Mouse (Mus musculus) heart, embryonic 14.5 days (tissue): ENCODE data around the gene Yars. TPM values are rescaled to one million over a fixed set of nuclear protein-coding genes. Genes with fewer than 3 reads are reported as not detected.

Experiments
- ATAC-seq: fragments of 200-750 bp; cut with Nextera tagmentation; 2 replicates; pipeline ENCODE4 v1.8.0; 2017; ENCODE audit warnings: low read depth, moderate TSS enrichment; ENCODE audit not compliant: insufficient number of reproducible peaks, insufficient read depth, low FRiP score
- H3K27ac ChIP-seq, 2 experiments: fragments of 200-500 bp in 1 of 2; fragments of 300-500 bp in 1 of 2; sonication (generic) in 1 of 2; replicated peaks in 1 of 2; 2 replicates each; pipeline ENCODE4 v1.5.1; 2012 to 2014; ENCODE audit warnings: low read depth in 2 of 2, low read length in 2 of 2, control low read depth in 1 of 2, mild to moderate bottlenecking in 1 of 2, mixed read lengths in 1 of 2; ENCODE audit not compliant: control insufficient read depth in 1 of 2, insufficient read depth in 1 of 2
- H3K27me3 ChIP-seq: fragments of 300-500 bp; sonication (generic); 2 replicates; pipeline ENCODE4 v1.6.1; 2014; ENCODE audit warnings: mild to moderate bottlenecking, low read length, control low read depth; ENCODE audit not compliant: control insufficient read depth, insufficient read depth
- H3K36me3 ChIP-seq: fragments of 300-500 bp; sonication (generic); 2 replicates; pipeline ENCODE4 v1.6.1; 2014; ENCODE audit warnings: mild to moderate bottlenecking, control low read depth, low read length, mixed read lengths; ENCODE audit not compliant: control insufficient read depth, insufficient read depth
- H3K4me1 ChIP-seq, 2 experiments: fragments of 200-500 bp in 1 of 2; fragments of 300-500 bp in 1 of 2; sonication (generic) in 1 of 2; 2 replicates each; pipeline ENCODE4 v1.6.1; 2012 to 2014; ENCODE audit warnings: low read length in 2 of 2, control low read depth in 1 of 2, mixed read lengths in 1 of 2; ENCODE audit not compliant: control insufficient read depth in 2 of 2, insufficient read depth in 2 of 2
- H3K4me2 ChIP-seq: fragments of 300-500 bp; sonication (generic); 2 replicates; pipeline ENCODE4 v1.6.1; 2014; ENCODE audit warnings: mild to moderate bottlenecking, low read length
- H3K4me3 ChIP-seq, 2 experiments: fragments of 200-500 bp in 1 of 2; fragments of 300-500 bp in 1 of 2; sonication (generic) in 1 of 2; 2 replicates each; pipeline ENCODE4 v1.5.1; 2012 to 2014; ENCODE audit warnings: low read length in 2 of 2, mild to moderate bottlenecking in 2 of 2, control low read depth in 1 of 2, low read depth in 1 of 2, moderate library complexity in 1 of 2; ENCODE audit not compliant: control insufficient read depth in 1 of 2, insufficient read depth in 1 of 2
- H3K9ac ChIP-seq: fragments of 300-500 bp; sonication (generic); 2 replicates; pipeline ENCODE4 v1.6.1; 2014; ENCODE audit warnings: mild to moderate bottlenecking, low read length
- H3K9me3 ChIP-seq: fragments of 300-500 bp; sonication (generic); 2 replicates; pipeline ENCODE4 v1.6.1; 2016; ENCODE audit warnings: low read length, control low read depth; ENCODE audit not compliant: control insufficient read depth
- WGBS: fragments of 180-500 bp; shearing (Covaris S2); extraction: QIAGEN DNeasy Blood & Tissue Kit; methylation state at CpG from one replicate; pipeline ENCODE4 v1.1.7; 2014; 5-methylcytosine and 5-hydroxymethylcytosine counted together
- polyA plus RNA-seq: library from polyadenylated mRNA; unstranded; fragments of >200 nt; fragmentation: Nextera tagmentation; extraction: Ambion mirVana; gene quantifications from 2 replicates; pipeline ENCODE4 v1.2.1, GENCODE M21; 2014

Yars gene
- polyA plus RNA-seq, 1 experiment from 2014 or later = 46.3 TPM

- Histone ChIP-seq H3K36me3 (peaks cover 60% of the 10 kb centered on the region), H3K4me2 (no peak overlapping the region), H3K9ac (no peak overlapping the region), H3K27ac (no peak overlapping the region), H3K4me1 (peaks cover 1 to 19% of the 10 kb centered on the region in 2 experiments), H3K4me3 (no peak overlapping the region), H3K9me3 (no peaks in the 10 kb centered on the region), H3K27me3 (no peaks in the 10 kb centered on the region)
- no peak for ATAC-seq
- 94% methylated on average over 1 of the region's 1 CpGs for WGBS
These were observed 28.5 kb upstream of the Yars start for GRCm38 (mm10) chr4:129161076-129161475.

- peaks cover 0 to 19% of the 10 kb centered on the region in 2 experiments; a peak in 2 of 4 replicates for H3K4me1 ChIP-seq
- ATAC-seq = no peak
- H3K27ac ChIP-seq = no peak overlapping the region
- H3K36me3 ChIP-seq = peaks cover 63% of the 10 kb centered on the region
- H3K4me2 ChIP-seq = no peak overlapping the region
- no peak overlapping the region for H3K9ac ChIP-seq
- 92% methylated on average over 4 of the region's 4 CpGs for WGBS
- H3K27me3 ChIP-seq = no peaks in the 10 kb centered on the region
- no peaks in the 10 kb centered on the region for H3K9me3 ChIP-seq
- H3K4me3 ChIP-seq = no peak overlapping the region
These were observed 27.8 kb upstream of the Yars start for GRCm38 (mm10) chr4:129161581-129162255.

- Histone ChIP-seq H3K4me3 (no peak overlapping the region), H3K9ac (no peak overlapping the region), H3K36me3 (peaks cover 84% of the 10 kb centered on the region), H3K27me3 (no peaks in the 10 kb centered on the region), H3K9me3 (no peaks in the 10 kb centered on the region), H3K27ac (no peak overlapping the region), H3K4me1 (no peaks in the 10 kb centered on the region), H3K4me2 (no peak overlapping the region)
- no peak for ATAC-seq
- 75% methylated on average over 1 of the region's 1 CpGs for WGBS
These were observed 17.0 kb upstream of the Yars start for GRCm38 (mm10) chr4:129172529-129172928.

GRCm38 (mm10) chr4:129179560-129179959 lies 10.0 kb upstream of the Yars start:
- WGBS = 60% methylated on average over 1 of the region's 1 CpGs
- H3K27ac ChIP-seq = no peak overlapping the region
- no peaks in the 10 kb centered on the region for H3K27me3 ChIP-seq
- no peak overlapping the region for H3K9ac ChIP-seq
- H3K4me3 ChIP-seq = no peak overlapping the region
- H3K4me1 ChIP-seq = no peaks in the 10 kb centered on the region
- no peaks in the 10 kb centered on the region for H3K9me3 ChIP-seq
- no peak overlapping the region for H3K4me2 ChIP-seq
- ATAC-seq = no peak
- peaks cover 85% of the 10 kb centered on the region for H3K36me3 ChIP-seq

- Histone ChIP-seq H3K4me3 (peak overlapping the region in 1 of 2 experiments; percentile 82; a peak in 3 of 4 replicates), H3K27ac (peak overlapping the region in 1 of 2 experiments; percentile 90; a peak in 1 of 4 replicates), H3K4me2 (peak overlapping the region; percentile 79), H3K27me3 (no peaks in the 10 kb centered on the region), H3K9ac (peak overlapping the region; percentile 89), H3K36me3 (peaks cover 14% of the 10 kb centered on the region), H3K4me1 (peaks cover 3 to 21% of the 10 kb centered on the region in 2 experiments), H3K9me3 (no peaks in the 10 kb centered on the region)
- ATAC-seq = no peak
- 45% methylated on average over 5 of the region's 5 CpGs for WGBS
These were observed 1.4 kb upstream of the Yars start for GRCm38 (mm10) chr4:129188041-129188659.

- Histone ChIP-seq H3K4me1 (peaks cover 3 to 21% of the 10 kb centered on the region in 2 experiments), H3K9me3 (no peaks in the 10 kb centered on the region), H3K4me2 (peak overlapping the region; percentile 79), H3K4me3 (peak overlapping the region; percentile 82 to 84), H3K27me3 (no peaks in the 10 kb centered on the region), H3K9ac (peak overlapping the region; percentile 89), H3K36me3 (peaks cover 14% of the 10 kb centered on the region), H3K27ac (peak overlapping the region; percentile 66 to 90)
- under 1% methylated on average over 58 of the region's 74 CpGs for WGBS
- peak; percentile 62 for ATAC-seq
These were observed 588 bp upstream of the Yars start for GRCm38 (mm10) chr4:129188803-129189541.

- ATAC-seq = no peak
- Histone ChIP-seq H3K4me1 (peaks cover 3 to 21% of the 10 kb centered on the region in 2 experiments), H3K9me3 (no peaks in the 10 kb centered on the region), H3K4me3 (peak overlapping the region; percentile 82 to 86), H3K36me3 (peaks cover 20% of the 10 kb centered on the region), H3K27me3 (no peaks in the 10 kb centered on the region), H3K4me2 (peak overlapping the region; percentile 81), H3K9ac (peak overlapping the region; percentile 83), H3K27ac (peak overlapping the region; percentile 8 to 78; a peak in 3 of 4 replicates)
- 7% methylated on average over 12 of the region's 12 CpGs for WGBS
These were observed 978 bp downstream of the Yars start for GRCm38 (mm10) chr4:129190538-129190937.
